Mouse (Mus musculus): ENCODE data around the gene Obp1b. TPM values are rescaled to one million over a fixed set of nuclear protein-coding genes. Genes with fewer than 3 reads are reported as not detected.
"Not testable (repeated sequence)": the region's sequence is repeated elsewhere in the genome, so short reads cannot be mapped to it uniquely, and the experiment has no call there.

The Obp1b gene
- polyA plus RNA-seq (2015; fragmentation: Nextera tagmentation; extraction: Ambion mirVana) = not detected in 2 replicates

- not testable (repeated sequence) for ATAC-seq (ENCODE audit: insufficient read depth); H3K4me1 ChIP-seq (replicated peaks); H3K27me3 ChIP-seq; H3K9me3 ChIP-seq (replicated peaks); H3K36me3 ChIP-seq (replicated peaks); H3K4me2 ChIP-seq; H3K4me3 ChIP-seq (replicated peaks); H3K27ac ChIP-seq (replicated peaks); H3K9ac ChIP-seq
- WGBS (ENCODE audit: insufficient replicate concordance) = no CpG with 5 or more reads among the region's 3 CpGs
These were observed at the start of gene Obp1b for GRCm38 (mm10) chrX:78186477-78186876. Obp1b (plus strand) TSS chrX:78186777.

GRCm38 (mm10) chrX:78202220-78202619 is 15.6 kb downstream of the Obp1b start:
- H3K27ac ChIP-seq (replicated peaks); H3K9me3 ChIP-seq (replicated peaks); H3K4me1 ChIP-seq (replicated peaks); ATAC-seq (ENCODE audit: insufficient read depth); H3K36me3 ChIP-seq (replicated peaks); H3K4me3 ChIP-seq (replicated peaks); H3K4me2 ChIP-seq; H3K27me3 ChIP-seq; H3K9ac ChIP-seq: not testable (repeated sequence)
- WGBS (ENCODE audit: insufficient replicate concordance) = 32% methylated on average over 1 of the region's 1 CpGs

GRCm38 (mm10) chrX:78202829-78203228 is 16.3 kb downstream of the Obp1b start:
- Histone ChIP-seq H3K4me1 (replicated peaks) (no peaks in the 10 kb centered on the region), H3K9ac (no peak overlapping the region), H3K4me2 (no peak overlapping the region), H3K9me3 (replicated peaks) (no peaks in the 10 kb centered on the region), H3K36me3 (replicated peaks) (no peaks in the 10 kb centered on the region), H3K27me3 (no peaks in the 10 kb centered on the region), H3K27ac (replicated peaks) (no peak overlapping the region), H3K4me3 (replicated peaks) (no peak overlapping the region)
- WGBS (ENCODE audit: insufficient replicate concordance) = 77% methylated on average over 5 of the region's 5 CpGs
- no peak for ATAC-seq (ENCODE audit: insufficient read depth)

Other genes starting within 250 kb of the Obp1b start
- gene Obp1a, start 95.4 kb upstream of the Obp1b start, polyA plus RNA-seq (2015; fragmentation: Nextera tagmentation; extraction: Ambion mirVana) = not detected in 2 replicates
- not detected in 2 replicates for gene Gm5938, start 61.3 kb upstream of the Obp1b start, polyA plus RNA-seq (2015; fragmentation: Nextera tagmentation; extraction: Ambion mirVana)
- not detected in 2 replicates for gene Gm14743, start 59.1 kb downstream of the Obp1b start, polyA plus RNA-seq (2015; fragmentation: Nextera tagmentation; extraction: Ambion mirVana)
- not detected in 2 replicates for gene 4930480E11Rik, start 182.9 kb downstream of the Obp1b start, polyA plus RNA-seq (2015; fragmentation: Nextera tagmentation; extraction: Ambion mirVana)